Mouse (Mus musculus): ENCODE measurements around the gene Bri3. TPM values are rescaled to one million over a fixed set of nuclear protein-coding genes. Genes with fewer than 3 reads are reported as not detected.

The Bri3 gene
- polyA plus RNA-seq, 1 experiment = 57.2 TPM

GRCm38 (mm10) chr5:144383936-144384335, 139.7 kb downstream of the Bri3 start:
- 60% methylated on average over 3 of the region's 3 CpGs for WGBS
- H3K4me3 ChIP-seq (replicated peaks; ENCODE audit: control insufficient read depth, low read depth, low read length) = no peak overlapping the region
- no peaks in the 10 kb centered on the region for H3K4me1 ChIP-seq (ENCODE audit: control insufficient read depth, insufficient read depth, low read length)
- H3K27ac ChIP-seq (ENCODE audit: control insufficient read depth, insufficient read depth, low read depth, low read length, poor library complexity) = no peak overlapping the region
- TF ChIP-seq CTCF (IDR thresholded peaks at IDR 0.05; ENCODE audit: control insufficient read depth, insufficient read depth, low read length) = peak; percentile 55; the same call in 1 of the 2 replicates
- TF ChIP-seq POLR2A (IDR thresholded peaks at IDR 0.05; ENCODE audit: borderline replicate concordance, control insufficient read depth, low read depth, low read length) = no peak

DNA sequence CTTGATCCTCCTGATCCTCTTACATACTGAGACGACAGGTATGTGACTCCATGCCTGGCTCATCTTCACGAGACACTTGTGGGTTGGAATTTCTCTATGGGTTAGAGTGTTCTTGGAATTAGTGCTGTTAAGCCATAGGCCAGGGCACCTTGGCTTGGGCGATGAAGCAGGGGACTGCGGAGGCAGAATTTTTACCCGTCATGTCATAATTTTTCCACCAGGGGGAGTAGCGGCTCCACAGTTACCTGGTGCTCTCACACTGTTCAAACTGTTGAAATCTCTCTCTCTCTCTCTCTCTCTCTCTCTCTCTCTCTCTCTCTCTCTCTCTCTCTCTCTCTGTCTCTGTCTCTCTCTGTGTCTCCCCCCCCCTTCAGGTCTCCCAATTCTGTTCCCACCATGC, 143.6 kb downstream of the Bri3 start:
- H3K27ac ChIP-seq (ENCODE audit: control insufficient read depth, insufficient read depth, low read depth, low read length, poor library complexity) = no peak overlapping the region
- TF ChIP-seq POLR2A (IDR thresholded peaks at IDR 0.05; ENCODE audit: borderline replicate concordance, control insufficient read depth, low read depth, low read length) (no peak), CTCF (IDR thresholded peaks at IDR 0.05; ENCODE audit: control insufficient read depth, insufficient read depth, low read length) (no peak; the same call in 1 of the 2 replicates)
- no peaks in the 10 kb centered on the region for H3K4me1 ChIP-seq (ENCODE audit: control insufficient read depth, insufficient read depth, low read length)
- H3K4me3 ChIP-seq (replicated peaks; ENCODE audit: control insufficient read depth, low read depth, low read length) = no peak overlapping the region
- 10% methylated on average over 6 of the region's 6 CpGs for WGBS

GRCm38 (mm10) chr5:144394142-144394541, 149.9 kb downstream of the Bri3 start:
- H3K27ac ChIP-seq (ENCODE audit: control insufficient read depth, insufficient read depth, low read depth, low read length, poor library complexity) = no peak overlapping the region
- no peak for TF ChIP-seq CTCF (IDR thresholded peaks at IDR 0.05; ENCODE audit: control insufficient read depth, insufficient read depth, low read length)
- TF ChIP-seq POLR2A (IDR thresholded peaks at IDR 0.05; ENCODE audit: borderline replicate concordance, control insufficient read depth, low read depth, low read length) = no peak
- WGBS = 93% methylated on average over 2 of the region's 2 CpGs

GRCm38 (mm10) chr5:144397566-144397965, 153.3 kb downstream of the Bri3 start:
- Histone ChIP-seq H3K4me3 (replicated peaks; ENCODE audit: control insufficient read depth, low read depth, low read length) (no peak overlapping the region), H3K4me1 (ENCODE audit: control insufficient read depth, insufficient read depth, low read length) (no peaks in the 10 kb centered on the region), H3K27ac (ENCODE audit: control insufficient read depth, insufficient read depth, low read depth, low read length, poor library complexity) (no peak overlapping the region)
- 27% methylated on average over 9 of the region's 9 CpGs for WGBS
- TF ChIP-seq CTCF (IDR thresholded peaks at IDR 0.05; ENCODE audit: control insufficient read depth, insufficient read depth, low read length) (no peak), POLR2A (IDR thresholded peaks at IDR 0.05; ENCODE audit: borderline replicate concordance, control insufficient read depth, low read depth, low read length) (no peak)

More at GRCm38 (mm10) chr5:144394142-144394541, 149.9 kb downstream of the Bri3 start:
- no peak overlapping the region for H3K4me3 ChIP-seq (replicated peaks; ENCODE audit: control insufficient read depth, low read depth, low read length)
- no peaks in the 10 kb centered on the region for H3K4me1 ChIP-seq (ENCODE audit: control insufficient read depth, insufficient read depth, low read length)

- Histone ChIP-seq H3K4me1 (ENCODE audit: control insufficient read depth, insufficient read depth, low read length) (no peaks in the 10 kb centered on the region), H3K4me3 (replicated peaks; ENCODE audit: control insufficient read depth, low read depth, low read length) (no peak overlapping the region), H3K27ac (ENCODE audit: control insufficient read depth, insufficient read depth, low read depth, low read length, poor library complexity) (no peak overlapping the region)
- TF ChIP-seq POLR2A (IDR thresholded peaks at IDR 0.05; ENCODE audit: borderline replicate concordance, control insufficient read depth, low read depth, low read length) (no peak), CTCF (IDR thresholded peaks at IDR 0.05; ENCODE audit: control insufficient read depth, insufficient read depth, low read length) (no peak)
- 79% methylated on average over 5 of the region's 5 CpGs for WGBS
Observed at GRCm38 (mm10) chr5:144400821-144401220, 156.6 kb downstream of the Bri3 start.

GRCm38 (mm10) chr5:144406256-144406655, 162.0 kb downstream of the Bri3 start:
- no peak overlapping the region for H3K4me3 ChIP-seq (replicated peaks; ENCODE audit: control insufficient read depth, low read depth, low read length)
- H3K27ac ChIP-seq (ENCODE audit: control insufficient read depth, insufficient read depth, low read depth, low read length, poor library complexity) = no peak overlapping the region
- H3K4me1 ChIP-seq (ENCODE audit: control insufficient read depth, insufficient read depth, low read length) = no peaks in the 10 kb centered on the region; the same call in 1 of the 2 replicates
- 86% methylated on average over 11 of the region's 11 CpGs for WGBS
- TF ChIP-seq CTCF (IDR thresholded peaks at IDR 0.05; ENCODE audit: control insufficient read depth, insufficient read depth, low read length) = no peak
- TF ChIP-seq POLR2A (IDR thresholded peaks at IDR 0.05; ENCODE audit: borderline replicate concordance, control insufficient read depth, low read depth, low read length) = no peak

- 87% methylated on average over 10 of the region's 10 CpGs for WGBS
- H3K4me1 ChIP-seq (ENCODE audit: control insufficient read depth, insufficient read depth, low read length) = no peaks in the 10 kb centered on the region; the same call in 1 of the 2 replicates
- no peak overlapping the region for H3K4me3 ChIP-seq (replicated peaks; ENCODE audit: control insufficient read depth, low read depth, low read length)
- H3K27ac ChIP-seq (ENCODE audit: control insufficient read depth, insufficient read depth, low read depth, low read length, poor library complexity) = no peak overlapping the region
- TF ChIP-seq POLR2A (IDR thresholded peaks at IDR 0.05; ENCODE audit: borderline replicate concordance, control insufficient read depth, low read depth, low read length) (no peak), CTCF (IDR thresholded peaks at IDR 0.05; ENCODE audit: control insufficient read depth, insufficient read depth, low read length) (no peak)
Observed at GRCm38 (mm10) chr5:144410666-144411065, 166.4 kb downstream of the Bri3 start.

GRCm38 (mm10) chr5:144411702-144412101, 167.5 kb downstream of the Bri3 start:
- H3K4me1 ChIP-seq (ENCODE audit: control insufficient read depth, insufficient read depth, low read length) = no peaks in the 10 kb centered on the region; the same call in 1 of the 2 replicates
- TF ChIP-seq CTCF (IDR thresholded peaks at IDR 0.05; ENCODE audit: control insufficient read depth, insufficient read depth, low read length) (no peak), POLR2A (IDR thresholded peaks at IDR 0.05; ENCODE audit: borderline replicate concordance, control insufficient read depth, low read depth, low read length) (no peak)
- H3K4me3 ChIP-seq (replicated peaks; ENCODE audit: control insufficient read depth, low read depth, low read length) = no peak overlapping the region
- no peak overlapping the region for H3K27ac ChIP-seq (ENCODE audit: control insufficient read depth, insufficient read depth, low read depth, low read length, poor library complexity)
- WGBS = 63% methylated on average over 5 of the region's 5 CpGs

DNA sequence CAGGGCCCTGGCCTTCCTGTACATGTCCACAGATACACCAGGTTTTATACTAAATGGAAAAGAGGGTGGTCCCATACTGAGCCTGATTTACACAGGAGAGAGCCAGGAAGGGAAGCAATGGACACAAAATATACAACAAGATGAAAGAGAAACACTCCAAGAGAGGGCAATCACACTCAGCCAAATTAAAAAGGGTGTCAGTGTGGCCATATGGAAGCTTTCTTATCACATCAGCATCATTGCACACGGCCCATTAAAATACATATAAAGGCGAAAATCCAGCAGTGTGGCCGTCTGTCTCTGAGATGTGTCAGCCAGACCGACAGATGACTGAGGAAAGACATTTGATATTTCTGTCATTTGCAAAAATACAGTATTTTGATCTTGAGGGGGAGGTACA, 168.5 kb downstream of the Bri3 start:
- TF ChIP-seq CTCF (IDR thresholded peaks at IDR 0.05; ENCODE audit: control insufficient read depth, insufficient read depth, low read length) = no peak
- TF ChIP-seq POLR2A (IDR thresholded peaks at IDR 0.05; ENCODE audit: borderline replicate concordance, control insufficient read depth, low read depth, low read length) = no peak
- H3K4me3 ChIP-seq (replicated peaks; ENCODE audit: control insufficient read depth, low read depth, low read length) = no peak overlapping the region
- 67% methylated on average over 4 of the region's 4 CpGs for WGBS
- no peak overlapping the region for H3K27ac ChIP-seq (ENCODE audit: control insufficient read depth, insufficient read depth, low read depth, low read length, poor library complexity)
- no peaks in the 10 kb centered on the region; the same call in 1 of the 2 replicates for H3K4me1 ChIP-seq (ENCODE audit: control insufficient read depth, insufficient read depth, low read length)
